Mouse (Mus musculus) right cerebral cortex, adult 18-20 months (tissue): ENCODE data around the gene Rpl3l.
"Not testable (repeated sequence)": the region's sequence is repeated elsewhere in the genome, so short reads cannot be mapped to it uniquely, and the experiment has no call there.

Source experiments
- DNase-seq: peaks from one replicate; pipeline ENCODE4 v3.0.0; 2022; ENCODE audit warnings: mixed read lengths

The Rpl3l gene

DNA sequence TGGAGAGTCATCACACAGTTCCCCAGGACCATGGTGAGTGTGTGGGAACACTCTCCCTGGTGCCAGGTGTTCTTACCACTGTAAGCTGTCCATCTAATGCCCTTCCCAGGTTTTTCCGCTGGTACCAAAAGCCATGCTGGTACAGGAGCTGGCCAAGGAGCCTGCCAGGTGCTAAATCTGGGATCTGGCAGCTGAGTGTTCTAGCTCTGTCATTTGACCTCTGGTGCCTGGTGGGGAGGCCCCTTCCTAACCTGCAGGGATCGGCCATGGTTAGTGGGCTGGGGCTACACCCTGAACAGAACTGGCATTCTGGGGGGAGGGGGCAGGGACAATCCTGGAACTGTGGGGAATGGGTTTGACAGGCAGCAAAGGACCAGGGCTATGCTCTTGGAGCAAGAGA lies at the start of gene Rpl3l:
Rpl3l (plus strand) TSS at position 203 of the 400 bp plus-strand sequence.
- no peak for DNase-seq

DNA sequence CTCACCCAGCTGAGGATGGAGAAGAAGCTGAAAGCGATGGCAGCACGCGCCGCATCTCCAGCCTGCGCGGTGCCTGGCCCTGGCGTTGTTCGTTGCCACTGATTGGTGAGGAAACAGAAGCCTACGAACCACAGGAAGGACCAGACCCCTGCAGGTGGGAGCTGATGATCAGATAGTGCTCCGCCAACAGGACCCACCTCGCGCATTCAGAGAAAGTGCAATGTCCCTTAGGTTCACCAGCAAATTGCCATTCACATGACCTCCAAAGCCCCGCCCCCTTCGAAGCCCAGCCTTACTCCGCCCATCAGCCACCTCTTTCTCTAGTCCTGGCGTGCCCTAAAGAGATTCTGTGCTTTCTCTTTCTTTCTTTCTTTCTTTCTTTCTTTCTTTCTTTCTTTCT lies 41.1 kb upstream of the Rpl3l start:
- DNase-seq, result no peak

DNA sequence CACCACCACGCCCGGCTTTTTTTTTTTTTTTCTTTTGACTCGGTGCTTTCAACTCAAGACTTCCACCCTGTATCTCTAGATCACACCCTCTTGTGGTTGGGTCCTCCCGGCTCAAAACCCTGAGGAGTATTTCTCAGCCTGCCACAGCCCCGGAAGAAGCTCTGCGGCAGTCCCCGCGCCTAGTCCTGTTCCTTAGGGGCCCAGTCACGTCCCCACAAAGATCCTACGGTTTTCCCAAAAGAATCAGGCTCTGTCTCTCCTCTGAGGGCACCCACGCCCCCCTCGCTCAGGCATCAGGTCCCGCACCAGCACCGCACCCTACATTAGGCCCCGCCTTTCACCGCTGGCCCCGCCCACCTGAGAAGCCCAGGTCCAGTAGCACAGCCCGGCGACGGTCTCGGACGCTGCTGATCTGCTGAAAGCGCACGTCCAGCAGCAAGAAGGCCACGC lies 40.4 kb upstream of the Rpl3l start:
- peak; percentile 37 for DNase-seq

DNA sequence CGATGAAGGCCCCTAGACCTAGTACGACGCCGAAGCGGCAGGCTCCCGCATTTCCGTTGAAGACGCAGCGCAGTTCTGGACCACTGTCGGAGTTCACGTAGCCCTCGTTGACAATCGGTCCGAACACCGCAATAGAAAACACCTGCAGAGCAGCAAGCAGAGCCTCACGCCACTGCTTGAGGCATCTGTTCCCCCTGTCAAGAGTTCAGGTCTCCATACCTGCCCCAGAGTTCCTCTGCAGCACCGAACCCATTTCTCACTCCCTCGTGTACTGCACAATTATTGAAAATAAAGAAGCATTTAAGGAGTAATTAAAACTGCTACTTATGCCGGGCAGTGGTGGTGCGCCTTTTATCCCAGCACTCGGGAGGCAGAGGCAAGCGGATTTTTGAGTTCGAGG lies 40.0 kb upstream of the Rpl3l start:
- DNase-seq, result no peak

DNA sequence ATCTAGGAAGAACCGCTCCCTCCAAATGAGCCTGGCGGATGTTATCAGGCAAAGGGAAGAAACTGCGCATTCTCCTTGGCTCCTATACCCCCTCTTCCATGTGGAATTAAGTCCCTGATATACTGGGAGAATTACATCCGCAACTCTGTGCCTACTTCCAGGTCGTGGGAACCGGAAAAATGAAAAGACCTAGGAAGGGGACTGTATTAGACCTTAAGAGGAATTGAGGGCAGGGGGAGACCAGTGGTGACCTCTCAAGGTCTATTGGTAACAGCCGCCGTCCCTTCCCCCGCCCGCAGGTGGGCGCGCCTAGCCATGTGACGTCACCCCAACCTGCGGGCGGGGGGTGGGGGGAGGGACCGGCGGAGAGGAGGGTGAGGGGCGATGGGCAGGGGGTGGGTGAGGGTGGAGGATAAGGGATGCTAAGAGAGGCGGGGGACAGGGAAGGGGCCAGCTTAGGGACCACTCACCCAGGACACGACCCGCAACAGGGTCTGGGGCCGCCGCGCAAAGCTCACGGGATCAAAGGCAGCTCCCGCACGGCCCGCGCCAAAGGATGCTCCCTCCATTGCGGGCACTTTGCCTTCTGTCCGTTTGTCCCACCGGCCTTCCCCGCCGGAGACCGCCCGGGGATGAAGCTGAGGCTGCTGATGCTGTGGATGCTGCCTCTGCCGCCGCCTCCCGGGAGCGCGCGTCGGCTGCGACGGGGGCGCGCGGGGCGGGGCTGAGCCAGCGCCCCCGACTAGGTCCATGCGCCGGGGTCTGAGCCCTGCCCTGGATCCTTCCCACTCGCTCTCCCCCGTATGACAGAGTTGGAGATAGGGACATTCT lies 38.2 kb upstream of the Rpl3l start, which contains the start of gene Syngr3:
Syngr3 (minus strand) TSS at position 705 of the 831 bp plus-strand sequence.
- DNase-seq, result peak; percentile 52

DNA sequence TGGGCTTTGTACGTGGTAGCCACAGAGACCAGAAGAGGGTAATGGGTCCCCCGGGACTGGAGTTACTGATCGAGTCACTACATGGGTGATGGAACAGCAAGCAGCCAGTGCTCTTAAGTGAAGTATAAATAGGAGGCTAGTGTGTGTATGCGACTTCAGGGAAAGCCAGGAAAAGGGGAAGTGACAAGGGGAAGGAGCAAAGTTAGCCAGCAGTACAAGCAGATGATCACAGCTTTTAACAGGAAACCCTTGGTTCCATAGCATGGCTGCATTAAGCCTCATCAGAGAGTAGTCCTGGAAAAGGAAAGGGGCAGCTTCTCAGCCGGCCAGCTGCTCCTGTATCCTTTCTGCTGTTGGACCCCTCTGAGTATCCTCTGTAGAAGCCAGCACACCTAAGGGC lies 35.2 kb upstream of the Rpl3l start:
- no peak for DNase-seq

DNA sequence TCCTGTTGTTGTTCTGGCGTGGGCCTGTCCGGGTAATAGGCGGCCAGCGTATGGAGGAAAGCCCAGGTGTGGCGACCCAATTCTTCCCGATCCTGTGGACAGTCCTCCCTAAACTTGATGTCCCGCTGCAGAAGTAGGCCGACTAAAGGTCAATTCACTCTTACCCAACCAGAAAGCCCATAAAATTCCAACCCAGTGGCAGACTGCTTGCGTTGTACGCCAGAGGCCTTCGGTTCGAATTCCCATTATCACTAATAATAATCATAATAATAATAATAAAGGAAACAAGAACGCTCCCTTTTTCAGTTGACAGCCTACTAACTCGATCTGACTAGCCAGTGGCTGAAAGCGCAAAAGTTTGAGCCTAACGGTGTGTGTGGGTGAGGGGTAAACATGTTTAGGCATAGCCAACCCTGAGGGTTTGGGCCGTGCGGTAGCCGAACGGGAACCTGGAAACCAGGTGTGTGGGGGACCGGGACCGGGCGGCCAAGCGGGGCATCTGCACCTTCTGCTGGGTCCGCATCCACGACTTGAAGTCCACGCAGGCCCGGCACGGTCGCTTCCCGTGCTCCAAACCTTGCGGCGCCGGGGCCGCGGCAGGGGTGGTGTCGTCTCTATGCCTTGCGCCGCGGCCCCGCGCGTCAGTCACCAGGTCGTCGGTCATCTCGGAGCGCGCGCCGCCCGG lies 32.2 kb upstream of the Rpl3l start:
- no peak for DNase-seq

DNA sequence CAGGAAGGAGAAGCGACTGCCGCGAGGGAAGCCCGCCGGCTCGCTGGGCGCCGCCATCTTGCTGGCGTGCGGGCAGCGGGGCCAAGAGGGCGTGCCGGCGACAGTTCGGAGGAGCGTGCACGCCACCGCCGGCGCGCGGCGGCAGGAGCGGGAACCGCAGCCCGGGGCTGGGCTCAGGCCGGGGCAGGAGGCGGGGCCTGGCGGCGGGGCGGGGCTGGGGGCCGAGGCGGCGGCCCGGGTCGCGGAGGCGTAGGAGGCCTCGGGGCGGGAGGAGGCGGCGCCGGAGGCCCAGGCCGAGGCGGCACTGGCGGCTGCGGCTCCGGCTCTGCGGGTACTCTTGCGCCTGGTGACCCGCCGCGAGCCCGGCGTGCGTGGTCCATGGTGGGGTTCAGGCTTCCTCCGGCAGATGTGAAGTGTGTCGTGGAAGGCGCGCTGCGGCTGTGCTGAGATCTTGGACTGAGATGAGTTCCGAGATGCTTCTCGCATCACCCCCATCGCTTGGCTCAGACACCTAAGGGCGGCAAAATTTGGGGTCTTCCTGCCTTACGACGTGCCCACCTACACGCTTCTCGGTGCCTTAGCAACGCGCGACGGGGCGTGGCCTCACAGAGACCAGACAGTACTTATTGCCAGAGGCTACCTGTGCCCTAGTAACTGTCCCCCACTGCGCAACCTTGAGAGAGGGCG lies 31.5 kb upstream of the Rpl3l start, which contains the start of the genes Gfer and Noxo1:
Gfer (minus strand) TSS at position 146 of the 687 bp plus-strand sequence.
Noxo1 (plus strand) TSS at position 224 of the 687 bp plus-strand sequence.
- peak; percentile 89 for DNase-seq

DNA sequence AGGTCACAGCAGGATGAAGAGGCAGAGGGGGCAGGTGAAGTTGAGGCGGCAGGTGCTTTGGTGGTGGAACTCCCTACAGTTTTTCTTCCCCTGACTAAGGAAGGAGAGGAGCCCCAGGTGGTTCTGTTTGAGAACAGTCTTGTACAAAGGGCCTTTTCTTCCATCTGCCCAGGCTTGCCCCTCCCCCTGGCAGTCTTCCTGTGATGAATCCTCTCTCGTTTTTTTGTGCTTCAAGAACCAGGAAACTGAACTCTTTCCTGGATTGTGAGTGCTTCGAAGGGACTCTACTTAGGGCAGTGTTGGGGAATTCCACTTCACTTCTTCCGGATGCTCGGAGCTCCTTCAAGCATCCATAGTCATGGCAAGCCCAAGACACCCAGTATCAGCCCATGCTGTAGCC lies 29.6 kb upstream of the Rpl3l start:
- no peak for DNase-seq

DNA sequence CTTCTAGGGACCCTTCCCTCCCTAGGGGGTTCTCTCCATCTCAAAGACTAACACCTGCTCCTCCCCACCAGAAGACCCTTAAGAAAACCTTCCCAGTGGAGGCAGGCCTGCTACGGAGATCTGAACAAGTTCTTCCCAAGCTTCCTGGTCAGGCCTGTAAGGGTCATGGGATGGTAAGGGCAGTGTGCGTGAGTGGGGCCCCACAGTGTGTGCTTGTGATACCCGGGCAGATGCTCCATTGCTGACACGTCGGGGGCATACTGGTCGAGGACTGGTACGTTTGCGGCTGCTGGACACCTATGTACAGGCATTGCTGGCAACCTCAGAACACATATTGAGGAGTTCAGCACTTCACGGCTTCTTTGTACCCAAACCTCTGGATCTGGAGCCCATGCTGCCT lies 28.9 kb upstream of the Rpl3l start:
- DNase-seq, result no peak

DNA sequence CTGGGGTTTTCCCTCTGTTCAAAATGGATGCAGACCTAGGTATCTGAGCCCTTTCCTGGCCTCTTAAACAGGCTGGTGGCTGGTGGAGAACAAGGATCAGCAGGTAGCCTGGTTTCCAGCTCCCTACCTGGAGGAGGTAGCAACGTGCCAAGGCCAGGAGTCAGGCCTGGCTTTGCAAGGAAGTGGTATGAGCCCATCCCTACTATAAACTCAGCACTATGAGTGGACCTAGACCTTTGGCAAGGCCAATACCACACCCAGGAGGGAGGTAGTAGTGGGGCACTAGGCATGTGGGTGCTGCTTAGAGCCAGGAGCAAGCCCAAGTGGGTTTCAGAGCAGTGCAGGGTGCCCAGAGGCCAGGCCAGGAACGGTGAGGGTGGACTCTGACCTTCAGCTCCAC lies 28.1 kb upstream of the Rpl3l start:
- DNase-seq, result no peak

DNA sequence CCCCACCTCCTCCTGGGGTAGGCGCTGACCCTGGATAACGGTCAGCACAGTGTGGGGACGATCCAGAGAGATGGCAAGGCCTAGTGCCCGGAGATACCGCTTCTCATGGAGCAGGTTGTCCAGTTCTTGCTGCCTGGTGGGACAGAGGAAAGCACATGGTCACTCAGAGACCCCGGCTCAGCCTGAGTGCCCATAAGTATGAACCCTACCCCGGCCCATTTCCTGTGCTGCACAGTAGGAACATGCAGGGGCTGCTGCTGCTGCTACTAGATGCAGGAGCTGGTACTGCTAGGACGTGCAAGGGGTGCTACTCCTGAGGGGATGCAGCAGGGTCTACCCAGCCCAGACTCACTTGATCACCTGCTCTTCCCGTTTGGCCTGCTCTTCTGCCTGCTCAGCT lies 26.4 kb upstream of the Rpl3l start:
- no peak for DNase-seq

DNA sequence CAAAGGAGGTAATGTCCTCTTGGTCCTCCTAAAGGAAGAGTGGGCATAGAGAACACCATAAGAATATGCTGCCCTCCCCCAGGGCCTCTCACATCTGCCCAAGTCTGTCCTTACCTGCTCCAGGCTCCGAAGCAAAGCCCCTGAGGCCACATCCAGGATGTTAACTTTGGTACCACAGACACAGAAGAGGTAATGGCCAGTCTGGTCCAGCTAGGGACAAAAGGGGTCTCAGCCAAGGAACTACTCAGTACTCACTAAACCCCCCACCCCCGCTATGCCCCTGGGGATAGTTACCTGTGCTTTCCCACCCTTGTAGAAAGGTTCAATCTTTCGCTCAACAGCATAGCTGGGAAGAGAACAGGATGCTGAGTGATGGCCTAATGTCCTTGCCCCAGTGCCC lies 21.8 kb upstream of the Rpl3l start:
- DNase-seq, result no peak

DNA sequence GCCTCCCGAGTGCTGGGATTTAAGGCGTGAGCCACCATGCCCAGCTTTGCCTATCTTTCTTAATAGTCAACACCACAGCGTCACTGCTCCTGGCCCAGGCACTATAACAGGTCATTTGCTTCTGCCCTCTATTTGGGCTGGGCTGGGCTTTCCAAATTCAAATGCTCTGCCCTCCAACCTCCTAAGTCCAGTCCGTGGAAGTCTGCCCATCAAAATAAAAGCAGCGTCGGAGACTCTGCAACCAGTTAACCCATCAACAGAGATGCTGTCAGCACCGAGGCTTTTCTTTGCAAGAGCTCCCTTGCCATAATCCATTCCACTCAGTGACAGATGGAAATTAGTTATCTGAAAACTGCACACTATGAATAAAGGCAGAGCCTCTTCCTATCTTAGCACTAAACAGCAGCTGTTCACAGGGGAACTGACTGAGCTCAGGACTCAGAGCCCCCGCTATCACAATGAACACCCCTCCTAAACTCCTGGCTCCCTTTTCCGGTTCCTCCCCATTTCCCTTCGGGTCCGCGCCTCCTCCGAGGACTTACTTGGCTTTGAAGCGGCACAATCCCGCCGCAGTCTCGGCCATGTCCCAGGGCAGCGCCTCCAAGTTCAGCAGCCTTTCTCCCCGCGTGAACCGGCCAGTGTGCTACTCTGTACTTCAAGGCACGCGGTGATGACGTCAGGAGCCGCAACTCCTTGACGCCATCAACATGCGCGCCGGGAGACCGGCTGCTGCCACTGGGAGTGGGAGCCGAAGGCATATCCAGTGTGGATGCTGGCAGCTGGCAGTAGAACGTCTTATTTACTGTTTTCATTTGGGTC lies 20.4 kb upstream of the Rpl3l start, which contains the start of gene Tbl3:
Tbl3 (minus strand) TSS at position 679 of the 819 bp plus-strand sequence.
- peak; percentile 94 for DNase-seq

DNA sequence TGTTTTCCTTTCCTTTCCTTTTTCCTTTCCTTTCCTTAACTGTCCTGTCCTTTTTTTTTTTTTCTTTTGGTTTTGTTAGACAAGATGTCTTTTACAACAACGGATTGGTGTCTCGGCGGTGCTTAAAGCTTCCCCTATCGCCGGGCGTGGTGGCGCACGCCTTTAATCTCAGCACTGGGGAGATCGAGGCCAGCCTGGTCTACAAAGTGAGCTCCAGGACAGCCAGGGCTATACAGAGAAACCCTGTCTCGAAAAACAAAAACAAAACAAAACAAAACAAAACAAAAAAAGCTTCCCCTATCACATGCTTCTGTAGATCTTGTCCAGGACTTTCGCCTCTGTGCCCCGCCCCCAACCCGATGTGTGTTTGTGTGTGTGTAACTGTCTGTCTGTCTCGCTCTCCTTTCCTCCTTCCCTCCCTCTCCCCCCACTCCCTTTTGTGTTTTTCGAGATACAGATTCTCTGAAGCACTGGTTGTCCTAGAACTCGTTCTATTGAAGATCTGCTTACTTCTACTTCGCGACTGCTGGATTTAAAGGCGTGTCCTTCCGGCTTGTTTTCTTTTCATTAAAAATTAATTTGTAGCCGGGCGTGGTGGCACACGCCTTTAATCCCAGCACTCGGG lies 19.7 kb upstream of the Rpl3l start:
- DNase-seq, result no peak

DNA sequence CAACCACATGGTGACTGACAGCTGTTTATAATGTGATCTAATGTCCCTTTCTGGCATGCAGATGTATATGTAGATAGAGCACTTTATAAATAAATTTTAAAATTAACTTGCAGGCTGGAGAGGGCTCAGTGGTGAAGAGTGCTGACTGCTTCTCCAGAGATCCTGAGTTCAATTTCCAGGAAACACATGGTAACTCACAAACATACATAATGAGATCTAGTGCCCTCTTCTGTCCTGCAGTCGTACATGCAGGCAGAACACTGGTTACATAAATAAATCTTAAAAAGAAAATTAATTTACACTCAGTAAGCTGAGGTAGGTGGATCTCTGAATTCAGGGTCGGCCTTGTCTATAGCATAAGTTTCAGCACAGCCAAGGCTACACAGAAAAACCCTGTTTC lies 19.0 kb upstream of the Rpl3l start:
- DNase-seq, result no peak

DNA sequence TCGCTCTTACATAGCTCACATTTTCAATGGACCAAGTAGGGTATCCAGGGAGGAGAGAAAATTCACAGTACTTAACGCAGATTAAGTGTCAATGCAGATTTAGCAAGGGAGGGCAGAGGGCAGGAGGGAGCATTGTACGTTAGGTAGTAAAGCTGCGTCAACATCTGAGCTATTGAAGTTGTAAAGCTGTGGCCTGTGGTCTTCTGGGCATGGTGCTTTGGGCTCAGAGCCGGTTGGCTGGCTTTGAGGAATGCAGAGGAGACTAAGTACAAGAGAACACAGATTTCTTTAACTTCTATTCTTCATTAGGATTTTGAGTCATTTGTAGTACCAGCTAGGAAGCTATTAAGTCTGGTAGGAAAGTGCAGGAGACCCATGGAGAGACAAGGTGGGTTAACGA lies 12.1 kb upstream of the Rpl3l start:
- DNase-seq, result no peak

DNA sequence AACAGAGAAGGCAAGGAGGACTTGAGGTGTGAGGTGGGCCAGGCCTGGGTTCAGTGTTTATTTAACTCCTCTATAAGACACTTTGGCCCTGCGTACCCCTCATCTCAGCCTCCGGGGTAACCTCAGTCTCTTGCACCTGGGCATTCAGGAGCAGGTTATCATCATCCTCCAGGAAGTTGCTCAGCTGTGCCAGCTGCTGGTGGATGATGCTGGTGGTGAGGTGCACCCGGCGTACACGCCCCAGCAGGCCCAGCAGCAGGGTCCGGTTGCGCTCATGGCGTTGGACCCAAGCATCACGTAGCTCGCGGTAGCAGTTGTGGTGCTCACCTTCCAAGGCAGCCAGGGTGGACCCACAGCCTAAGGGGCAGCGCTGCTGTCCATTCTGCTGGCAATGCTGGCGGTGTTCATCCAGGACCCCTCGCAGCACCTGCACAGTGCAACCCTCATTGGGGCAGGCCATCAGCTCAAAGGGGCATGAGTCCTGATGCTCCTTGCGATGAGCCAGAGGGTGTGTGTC lies 11.4 kb upstream of the Rpl3l start:
- no peak for DNase-seq

DNA sequence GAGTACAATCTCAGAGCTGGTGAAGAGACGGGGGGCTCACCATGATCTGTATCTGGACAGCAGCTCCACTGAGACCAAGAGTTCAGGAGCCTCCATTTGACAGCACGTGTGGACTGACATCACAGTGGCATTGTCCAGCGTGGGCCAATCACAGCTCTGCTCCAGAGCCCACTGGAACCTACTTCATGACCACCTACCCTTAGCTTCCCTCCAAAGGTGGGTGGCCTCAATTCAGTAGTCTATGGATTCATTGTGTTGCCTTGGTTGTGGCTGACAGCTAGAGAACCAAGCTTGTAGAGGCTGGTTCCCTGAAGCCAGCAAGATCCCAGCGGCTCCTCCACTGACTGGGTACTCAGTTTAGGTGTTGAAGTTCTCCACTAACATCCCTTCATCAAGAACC lies 9.7 kb upstream of the Rpl3l start, which contains the start of the genes Rnf151 and Rps2:
Rnf151 (minus strand) TSS at position 121 of the 400 bp plus-strand sequence.
Rps2 (plus strand) TSS at position 174 of the 400 bp plus-strand sequence.
- no peak for DNase-seq

DNA sequence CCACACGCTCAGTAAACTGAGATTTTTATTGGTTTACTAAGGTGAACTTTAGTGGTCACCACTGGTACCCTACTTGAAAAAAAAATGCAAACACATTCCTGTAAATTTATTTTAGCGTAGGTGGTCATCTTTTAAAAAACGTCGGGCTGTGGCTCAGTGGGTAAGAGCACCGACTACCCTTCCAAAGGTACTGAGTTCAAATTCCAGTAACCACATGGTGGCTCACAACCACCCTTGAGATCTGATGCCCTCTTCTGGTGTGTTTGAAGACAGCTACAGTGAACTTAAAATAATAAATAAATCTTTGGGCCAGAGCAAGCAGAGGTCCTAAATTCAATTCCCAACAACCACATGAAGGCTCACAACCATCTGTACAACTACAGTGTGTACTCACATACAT lies 8.7 kb upstream of the Rpl3l start:
- not testable (repeated sequence) for DNase-seq

DNA sequence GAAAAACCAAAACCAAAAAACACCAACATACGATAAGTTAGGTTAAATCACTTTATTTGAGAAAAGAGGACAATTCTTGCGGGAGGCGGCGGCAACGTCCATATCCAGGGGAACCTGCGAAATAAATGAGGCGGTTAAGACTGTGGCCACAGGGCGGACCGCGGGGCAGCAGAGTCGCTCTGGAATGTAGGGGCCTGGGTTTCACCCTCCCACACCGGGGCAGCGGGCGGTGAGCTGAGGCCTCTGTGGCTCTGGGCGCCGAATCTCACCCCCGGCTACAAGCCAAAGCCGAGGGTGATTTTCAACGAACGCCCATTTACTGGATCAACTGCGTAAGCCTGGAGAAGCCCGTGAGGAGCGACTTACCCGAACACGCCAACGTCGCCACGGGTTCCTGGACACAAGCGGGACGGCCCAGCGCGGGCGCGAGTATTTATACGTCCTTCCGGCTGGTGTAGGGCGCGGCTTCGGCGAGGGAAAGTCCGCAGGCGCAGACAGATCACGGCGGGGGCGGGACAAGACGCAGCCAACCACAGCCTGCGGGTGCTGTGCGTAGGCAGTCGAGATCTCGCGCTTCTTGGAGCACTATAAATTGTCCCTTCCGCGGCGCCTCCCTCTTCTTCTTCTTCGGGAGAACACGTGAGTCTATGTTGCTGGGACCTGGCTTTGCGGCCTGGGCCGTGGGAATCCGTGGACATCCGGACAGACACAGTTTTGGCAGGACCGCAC lies 8.0 kb upstream of the Rpl3l start:
- DNase-seq, result peak; percentile 99
